Mouse (Mus musculus) lung, postnatal 0 days (tissue): Measurements from ENCODE around the gene Aldh1l1. TPM values are rescaled to one million over a fixed set of nuclear protein-coding genes. Genes with fewer than 3 reads are reported as not detected.

Experiments used
- ATAC-seq: fragments of 200-750 bp; cut with Nextera tagmentation; 2 replicates; pipeline ENCODE4 v1.8.0; 2017; ENCODE audit warnings: moderate library complexity
- DNase-seq: peaks from one replicate; pipeline ENCODE4 v3.0.0-alpha.2; 2016; ENCODE audit warnings: low spot score
- H3K27ac ChIP-seq: fragments of 300-500 bp; sonication (generic); 2 replicates; pipeline ENCODE4 v1.5.1; 2014; ENCODE audit warnings: antibody characterized with exemption, mild to moderate bottlenecking, low read length, mixed read lengths
- H3K27me3 ChIP-seq: fragments of 300-500 bp; sonication (generic); replicated peaks from 2 replicates; pipeline ENCODE4 v1.6.1; 2014; ENCODE audit warnings: low read length, mixed read lengths; ENCODE audit not compliant: insufficient read depth
- H3K36me3 ChIP-seq: fragments of 300-500 bp; sonication (generic); 2 replicates; pipeline ENCODE4 v1.6.1; 2014; ENCODE audit warnings: low read length, mixed read lengths; ENCODE audit not compliant: insufficient read depth
- H3K4me1 ChIP-seq: fragments of 300-500 bp; sonication (generic); 2 replicates; pipeline ENCODE4 v1.6.1; 2014; ENCODE audit warnings: antibody characterized with exemption, low read depth, low read length, mixed read lengths; ENCODE audit not compliant: insufficient read depth
- H3K4me2 ChIP-seq: fragments of 300-500 bp; sonication (generic); replicated peaks from 2 replicates; pipeline ENCODE4 v1.6.1; 2014; ENCODE audit warnings: low read depth, mild to moderate bottlenecking, low read length, moderate library complexity, mixed read lengths
- H3K4me3 ChIP-seq: fragments of 300-500 bp; sonication (generic); 2 replicates; pipeline ENCODE4 v1.5.1; 2014; ENCODE audit warnings: low read depth, low read length
- H3K9ac ChIP-seq: fragments of 300-500 bp; sonication (generic); replicated peaks from 2 replicates; pipeline ENCODE4 v1.6.1; 2014; ENCODE audit warnings: low read depth, mild to moderate bottlenecking
- H3K9me3 ChIP-seq: fragments of 300-500 bp; sonication (generic); 2 replicates; pipeline ENCODE4 v1.6.1; 2016; ENCODE audit warnings: low read length, mixed read lengths
- CTCF ChIP-seq: IDR thresholded peaks from 2 replicates; pipeline ENCODE4 v1.5.1; 2016; ENCODE audit warnings: antibody characterized with exemption, mild to moderate bottlenecking
- EP300 ChIP-seq: IDR thresholded peaks from 2 replicates; pipeline ENCODE4 v1.6.1; 2016; ENCODE audit warnings: antibody characterized with exemption, mild to moderate bottlenecking, control low read depth
- WGBS: fragments of 180-500 bp; shearing (Covaris S2); extraction: QIAGEN DNeasy Blood & Tissue Kit; methylation state at CpG from one replicate; pipeline ENCODE4 v1.1.7; 2014; 5-methylcytosine and 5-hydroxymethylcytosine counted together
- polyA plus RNA-seq: library from polyadenylated mRNA; unstranded; fragments of >200 nt; fragmentation: Nextera tagmentation; extraction: Ambion mirVana; gene quantifications from 2 replicates; pipeline ENCODE4 v1.2.1, GENCODE M21; 2015

The Aldh1l1 gene
- polyA plus RNA-seq, 1 experiment from 2014 or later, result 4.8 TPM

GRCm38 (mm10) chr6:90623456-90623836 is 137.2 kb downstream of the Aldh1l1 start:
- Histone ChIP-seq H3K4me1 (peaks cover 18% of the 10 kb centered on the region), H3K4me3 (no peak overlapping the region), H3K36me3 (no peaks in the 10 kb centered on the region), H3K27me3 (no peaks in the 10 kb centered on the region), H3K9me3 (no peaks in the 10 kb centered on the region), H3K9ac (no peak overlapping the region), H3K27ac (0 out of 2 replicates have a peak overlapping the region, but pooled peaks have one; percentile 69), H3K4me2 (no peak overlapping the region)
- TF ChIP-seq CTCF (no peak), EP300 (no peak)
- WGBS, result 68% methylated on average over 5 of the region's 5 CpGs
- DNase-seq (no peak), ATAC-seq (no peak)

- Histone ChIP-seq H3K4me2 (no peak overlapping the region), H3K36me3 (no peaks in the 10 kb centered on the region), H3K27me3 (no peaks in the 10 kb centered on the region), H3K4me1 (peaks cover 11% of the 10 kb centered on the region), H3K4me3 (no peak overlapping the region), H3K27ac (peak overlapping the region; percentile 69), H3K9ac (no peak overlapping the region), H3K9me3 (no peaks in the 10 kb centered on the region)
- ATAC-seq, result peak; percentile 60
- peak; percentile 72 for DNase-seq
- TF ChIP-seq CTCF, result no peak
- no peak for TF ChIP-seq EP300
- WGBS, result 40% methylated on average over 6 of the region's 6 CpGs
Measured at GRCm38 (mm10) chr6:90624184-90624583, 138.0 kb downstream of the Aldh1l1 start.

GRCm38 (mm10) chr6:90624733-90625132 is 138.5 kb downstream of the Aldh1l1 start:
- no peak for TF ChIP-seq CTCF
- peak; percentile 94 for TF ChIP-seq EP300
- peak; percentile 71 for ATAC-seq
- Histone ChIP-seq H3K4me3 (no peak overlapping the region), H3K4me1 (peaks cover 8% of the 10 kb centered on the region; the same call in 1 of the 2 replicates), H3K9me3 (no peaks in the 10 kb centered on the region), H3K9ac (no peak overlapping the region), H3K4me2 (no peak overlapping the region), H3K36me3 (no peaks in the 10 kb centered on the region), H3K27me3 (no peaks in the 10 kb centered on the region), H3K27ac (peak overlapping the region; percentile 69)
- 60% methylated on average over 11 of the region's 11 CpGs for WGBS
- DNase-seq, result peak; percentile 75

GRCm38 (mm10) chr6:90625207-90625994 is 139.2 kb downstream of the Aldh1l1 start:
- Histone ChIP-seq H3K9me3 (no peaks in the 10 kb centered on the region), H3K27ac (peak overlapping the region; percentile 48), H3K4me3 (no peak overlapping the region), H3K4me2 (no peak overlapping the region), H3K9ac (no peak overlapping the region), H3K4me1 (peaks cover 8% of the 10 kb centered on the region; the same call in 1 of the 2 replicates), H3K36me3 (no peaks in the 10 kb centered on the region), H3K27me3 (no peaks in the 10 kb centered on the region)
- no peak for ATAC-seq
- no peak for TF ChIP-seq EP300
- TF ChIP-seq CTCF, result peak; percentile 31
- DNase-seq, result no peak
- whole genome bisulfite sequencing, result 85% methylated on average over 6 of the region's 7 CpGs

GRCm38 (mm10) chr6:90627556-90627955 is 141.3 kb downstream of the Aldh1l1 start:
- no peaks in the 10 kb centered on the region for H3K27me3 ChIP-seq
- WGBS, result 83% methylated on average over 4 of the region's 4 CpGs

GRCm38 (mm10) chr6:90629506-90629905 is 143.3 kb downstream of the Aldh1l1 start:
- ATAC-seq (no peak), DNase-seq (no peak)
- H3K27ac ChIP-seq, result no peak overlapping the region
- H3K4me1 ChIP-seq, result no peaks in the 10 kb centered on the region
- TF ChIP-seq CTCF (no peak), EP300 (no peak)
- no peak overlapping the region for H3K4me3 ChIP-seq
- WGBS, result 77% methylated on average over 6 of the region's 6 CpGs
- no peak overlapping the region for H3K9ac ChIP-seq
- no peak overlapping the region for H3K4me2 ChIP-seq
- H3K27me3 ChIP-seq, result no peaks in the 10 kb centered on the region
- no peaks in the 10 kb centered on the region for H3K9me3 ChIP-seq
- no peaks in the 10 kb centered on the region for H3K36me3 ChIP-seq

More at GRCm38 (mm10) chr6:90627556-90627955, 141.3 kb downstream of the Aldh1l1 start:
- no peak overlapping the region for H3K4me3 ChIP-seq
- no peak overlapping the region for H3K27ac ChIP-seq
- H3K4me2 ChIP-seq, result no peak overlapping the region
- H3K9ac ChIP-seq, result no peak overlapping the region
- H3K4me1 ChIP-seq, result no peaks in the 10 kb centered on the region
- TF ChIP-seq CTCF (no peak), EP300 (no peak)
- no peak for ATAC-seq
- no peaks in the 10 kb centered on the region for H3K36me3 ChIP-seq
- H3K9me3 ChIP-seq, result no peaks in the 10 kb centered on the region
- DNase-seq, result no peak
